In genomic region chr2:109678454-109678853, GRCm38 (mm10) we compare ENCODE assay signal across 8 mouse cellular contexts. TPM values are rescaled to one million over a fixed set of nuclear protein-coding genes. Genes with fewer than 3 reads are reported as not detected.
DNase-seq lines count a peak whose midpoint lies in the region; ATAC-seq and TF ChIP-seq lines count a peak whose summit lies in the region.

No protein-coding gene starts in this region.

- no peak for ATAC-seq in lung, embryonic 14.5 days (ENCODE audit: insufficient read depth)
- peak; percentile 25 for ATAC-seq in forebrain, embryonic 14.5 days
- ATAC-seq in limb, embryonic 15.5 days (ENCODE audit: insufficient number of reproducible peaks, low FRiP score, low TSS enrichment, low read depth), result no peak

- H3K9ac ChIP-seq in lung, embryonic 14.5 days, result 0 out of 2 replicates have a peak overlapping the region, but pooled peaks have one; percentile 16
- peak overlapping the region; percentile 70 for H3K9ac ChIP-seq in forebrain, embryonic 14.5 days (ENCODE audit: low read length)
- no peak overlapping the region for H3K9ac ChIP-seq in limb, embryonic 15.5 days

- intact Hi-C loops in left cerebral cortex, postnatal 14 days (cut with DNase I), result loop anchor here (10.0 kb wide), 1 partner anchor 404 kb away; no protein-coding TSS in a partner anchor

- no peaks in the 10 kb centered on the region for H3K9me3 ChIP-seq in lung, embryonic 14.5 days (ENCODE audit: low read depth, low read length)
- H3K9me3 ChIP-seq in forebrain, embryonic 14.5 days (replicated peaks; ENCODE audit: control insufficient read depth, low read length), result no peaks in the 10 kb centered on the region
- no peaks in the 10 kb centered on the region for H3K9me3 ChIP-seq in limb, embryonic 15.5 days

- no peak for DNase-seq in lung, embryonic 14.5 days
- DNase-seq in lung, adult 18-20 months, result no peak
- DNase-seq in forebrain, embryonic 14.5 days (ENCODE audit: low spot score), result peak; percentile 65
- DNase-seq in left cerebral cortex, postnatal 14 days (ENCODE audit: low spot score in 2 of 2), result no peak
- no peak for DNase-seq in retina, postnatal 1 day
- no peak for DNase-seq in kidney, adult 9 months

- peak overlapping the region; percentile 75 for H3K4me2 ChIP-seq in lung, embryonic 14.5 days
- H3K4me2 ChIP-seq in forebrain, embryonic 14.5 days (ENCODE audit: low read length), result peak overlapping the region; percentile 68
- H3K4me2 ChIP-seq in limb, embryonic 15.5 days, result peak overlapping the region; percentile 80

- H3K4me3 ChIP-seq in lung, embryonic 14.5 days (ENCODE audit: low read depth, low read length), result peak overlapping the region; percentile 37
- peak overlapping the region; percentile 43 for H3K4me3 ChIP-seq in forebrain, embryonic 14.5 days (ENCODE audit: low read depth, low read length)
- H3K4me3 ChIP-seq in limb, embryonic 15.5 days, result peak overlapping the region; percentile 41
- peak overlapping the region; percentile 58 for H3K4me3 ChIP-seq in olfactory bulb, adult 2 months (ENCODE audit: insufficient read depth, low read depth, low read length)

- no peaks in the 10 kb centered on the region for H3K4me1 ChIP-seq in lung, embryonic 14.5 days (ENCODE audit: insufficient read depth)
- H3K4me1 ChIP-seq in forebrain, embryonic 14.5 days (ENCODE audit: control insufficient read depth, insufficient read depth, low read length), result peaks cover 11% of the 10 kb centered on the region; the same call in 1 of the 2 replicates
- peaks cover 24% of the 10 kb centered on the region for H3K4me1 ChIP-seq in limb, embryonic 15.5 days
- H3K4me1 ChIP-seq in olfactory bulb, adult 2 months (ENCODE audit: control insufficient read depth, insufficient read depth, low read length), result peaks cover 26% of the 10 kb centered on the region

- H3K27me3 ChIP-seq in lung, embryonic 14.5 days (ENCODE audit: insufficient read depth, low read length), result peaks cover 52% of the 10 kb centered on the region
- peaks cover 36% of the 10 kb centered on the region for H3K27me3 ChIP-seq in forebrain, embryonic 14.5 days (replicated peaks; ENCODE audit: control insufficient read depth, insufficient read depth, low read length)
- H3K27me3 ChIP-seq in limb, embryonic 15.5 days, result peaks cover 52% of the 10 kb centered on the region

- H3K27ac ChIP-seq in lung, embryonic 14.5 days (ENCODE audit: low read depth), result no peak overlapping the region
- H3K27ac ChIP-seq in forebrain, embryonic 14.5 days (ENCODE audit: low read depth, low read length), result peak overlapping the region; percentile 71; the same call in 1 of the 2 replicates
- no peak overlapping the region for H3K27ac ChIP-seq in limb, embryonic 15.5 days
- no peak overlapping the region; the same call in 1 of the 2 replicates for H3K27ac ChIP-seq in olfactory bulb, adult 2 months (ENCODE audit: insufficient read depth, low read depth, low read length)

- no peak for TF ChIP-seq CTCF in lung, embryonic 14.5 days (IDR thresholded peaks at IDR 0.05; ENCODE audit: low read depth)
- TF ChIP-seq CTCF in olfactory bulb, adult 2 months (IDR thresholded peaks at IDR 0.05; ENCODE audit: insufficient read depth, low read depth, low read length), result no peak

- no peaks in the 10 kb centered on the region for H3K36me3 ChIP-seq in lung, embryonic 14.5 days (ENCODE audit: insufficient read depth)
- no peaks in the 10 kb centered on the region for H3K36me3 ChIP-seq in forebrain, embryonic 14.5 days (ENCODE audit: control insufficient read depth, insufficient read depth, low read length)
- no peaks in the 10 kb centered on the region for H3K36me3 ChIP-seq in limb, embryonic 15.5 days

- TF ChIP-seq POLR2A in olfactory bulb, adult 2 months (IDR thresholded peaks at IDR 0.05; ENCODE audit: insufficient read depth, low read depth, low read length), result no peak

- WGBS in lung, embryonic 14.5 days, result 4% methylated on average over 8 of the region's 8 CpGs
- WGBS in forebrain, embryonic 14.5 days, result 1% methylated on average over 8 of the region's 8 CpGs
- WGBS in limb, embryonic 15.5 days, result 2% methylated on average over 8 of the region's 8 CpGs
- WGBS in olfactory bulb, adult 2 months, result 5% methylated on average over 8 of the region's 8 CpGs

RNA-seq across cellular contexts. Expression of gene Bdnf, which starts 4.0 kb away (rescaled TPM):
- 0.76 and 0.91 TPM in 2 replicates for polyA plus RNA-seq in lung, embryonic 14.5 days (2014; fragmentation: Nextera tagmentation; extraction: Ambion mirVana)
- 2.0 and 2.9 TPM in 2 replicates for polyA plus RNA-seq in forebrain, embryonic 14.5 days (2014; fragmentation: Nextera tagmentation; extraction: Ambion mirVana)
- polyA plus RNA-seq in limb, embryonic 15.5 days (2015; fragmentation: Nextera tagmentation; extraction: Ambion mirVana), result 2.4 and 3.0 TPM in 2 replicates
- polyA plus RNA-seq in olfactory bulb, adult 2 months (2012; ENCODE audit: insufficient read depth, insufficient read length, low replicate concordance, missing spikeins), result not detected in 2 replicates
- total RNA-seq in left cerebral cortex, postnatal 14 days (2021), result 10 to 100 TPM; 15.0 to 18.5 TPM
